Mouse (Mus musculus) liver, adult 2 months (tissue): ENCODE data around the gene Rgs5.

Experiments
- CTCF ChIP-seq: fragments of 200-500 bp; IDR thresholded peaks from 2 replicates; pipeline ENCODE4 v1.5.1; 2011; ENCODE audit warnings: low read depth, low read length, control low read depth
- POLR2A ChIP-seq: fragments of 200-500 bp; IDR thresholded peaks from 2 replicates; pipeline ENCODE4 v1.6.1; 2011; ENCODE audit warnings: low read length, control low read depth; ENCODE audit not compliant: insufficient read depth; ENCODE audit errors: extremely low read depth

GRCm38 (mm10) chr1:169741147-169741546 lies 85.8 kb downstream of the Rgs5 start:
- TF ChIP-seq CTCF, result no peak
- no peak for TF ChIP-seq POLR2A
